Comparison of ENCODE assay signal across 8 mouse cellular contexts in the genomic region with DNA sequence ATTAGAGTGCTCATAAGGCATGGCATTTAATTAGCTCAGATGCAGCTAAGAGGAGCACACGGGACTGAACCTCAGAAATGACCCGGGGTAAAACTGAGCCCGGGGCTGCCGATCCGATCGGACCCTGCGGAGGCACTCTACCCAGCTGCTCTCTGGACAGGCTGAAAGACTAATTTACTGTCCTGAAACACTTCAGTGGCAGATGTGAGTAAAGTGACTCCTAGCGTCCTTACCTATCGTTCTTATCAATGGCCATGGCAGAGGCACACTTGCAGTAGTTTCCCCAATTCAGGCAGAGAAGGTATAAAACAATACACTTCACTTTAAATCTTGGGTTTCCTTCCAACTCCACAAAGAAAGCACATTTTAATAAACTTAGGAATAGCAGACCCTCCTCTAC.
DNase-seq lines count a peak whose midpoint lies in the region; ATAC-seq and TF ChIP-seq lines count a peak whose summit lies in the region.

No protein-coding gene starts in this region.

- WGBS in heart, embryonic 13.5 days = 14% methylated on average over 9 of the region's 9 CpGs
- WGBS in hindbrain, embryonic 12.5 days = 10% methylated on average over 9 of the region's 9 CpGs
- 37% methylated on average over 9 of the region's 9 CpGs for WGBS in liver, postnatal 0 days (ENCODE audit: insufficient replicate concordance)
- WGBS in cerebellum, adult 2 months = 30% methylated on average over 9 of the region's 9 CpGs

- peak overlapping the region; percentile 59 for H3K4me2 ChIP-seq in heart, embryonic 13.5 days
- H3K4me2 ChIP-seq in hindbrain, embryonic 12.5 days (replicated peaks) = peak overlapping the region; percentile 27
- peak overlapping the region; percentile 60 for H3K4me2 ChIP-seq in liver, postnatal 0 days (ENCODE audit: low read depth, low read length)

- TF ChIP-seq EP300 in liver, postnatal 0 days (IDR thresholded peaks at IDR 0.05; ENCODE audit: low read depth) = no peak

- no peak for TF ChIP-seq POLR2A in cerebellum, adult 2 months (IDR thresholded peaks at IDR 0.05; ENCODE audit: borderline replicate concordance, insufficient read depth, low read length)

- TF ChIP-seq CTCF in liver, postnatal 0 days (IDR thresholded peaks at IDR 0.05; ENCODE audit: low read depth) = no peak
- no peak for TF ChIP-seq CTCF in cerebellum, adult 2 months (IDR thresholded peaks at IDR 0.05; ENCODE audit: borderline replicate concordance, insufficient read depth, low read depth, low read length)

- H3K27ac ChIP-seq in heart, embryonic 13.5 days (replicated peaks) = peak overlapping the region; percentile 57
- no peak overlapping the region for H3K27ac ChIP-seq in hindbrain, embryonic 12.5 days
- peak overlapping the region; percentile 55 for H3K27ac ChIP-seq in liver, postnatal 0 days (ENCODE audit: low read depth)
- no peak overlapping the region for H3K27ac ChIP-seq in cerebellum, adult 2 months (ENCODE audit: insufficient read depth, low read length)

- DNase-seq in heart, postnatal 14 days = no peak
- peak; percentile 51 for DNase-seq in embryo, embryonic 10.5 days (ENCODE audit: low spot score)
- DNase-seq in liver, postnatal 0 days = no peak
- DNase-seq in cerebellum, postnatal 10 days = no peak
- no peak for DNase-seq in adrenal gland, adult 8-10 months
- no peak for DNase-seq in cerebellum, adult 2 months

- no peaks in the 10 kb centered on the region for H3K9me3 ChIP-seq in heart, embryonic 13.5 days
- H3K9me3 ChIP-seq in hindbrain, embryonic 12.5 days (replicated peaks) = no peaks in the 10 kb centered on the region
- H3K9me3 ChIP-seq in liver, postnatal 0 days (ENCODE audit: low read length) = no peaks in the 10 kb centered on the region

- H3K36me3 ChIP-seq in heart, embryonic 13.5 days = no peaks in the 10 kb centered on the region
- H3K36me3 ChIP-seq in hindbrain, embryonic 12.5 days = no peaks in the 10 kb centered on the region
- no peaks in the 10 kb centered on the region for H3K36me3 ChIP-seq in liver, postnatal 0 days (replicated peaks; ENCODE audit: insufficient read depth, low read length)

- H3K9ac ChIP-seq in heart, embryonic 13.5 days = peak overlapping the region; percentile 75
- no peak overlapping the region for H3K9ac ChIP-seq in hindbrain, embryonic 12.5 days
- peak overlapping the region; percentile 35 for H3K9ac ChIP-seq in liver, postnatal 0 days (replicated peaks)

- peak overlapping the region; percentile 37 for H3K4me3 ChIP-seq in heart, embryonic 13.5 days
- H3K4me3 ChIP-seq in hindbrain, embryonic 12.5 days = peak overlapping the region; percentile 14; the same call in 1 of the 2 replicates
- H3K4me3 ChIP-seq in liver, postnatal 0 days (ENCODE audit: low read depth, low read length) = peak overlapping the region; percentile 32
- H3K4me3 ChIP-seq in cerebellum, adult 2 months (replicated peaks; ENCODE audit: insufficient read depth, low read depth, low read length) = no peak overlapping the region

- intact Hi-C loops in heart, postnatal 14 days (cut with DNase I) = loop anchor here (2.0 kb wide), 1 partner anchor 18 kb away; no protein-coding TSS in a partner anchor

- peaks cover 65% of the 10 kb centered on the region for H3K4me1 ChIP-seq in heart, embryonic 13.5 days
- peaks cover 50% of the 10 kb centered on the region for H3K4me1 ChIP-seq in hindbrain, embryonic 12.5 days
- peaks cover 7% of the 10 kb centered on the region for H3K4me1 ChIP-seq in liver, postnatal 0 days (ENCODE audit: insufficient read depth)
- H3K4me1 ChIP-seq in cerebellum, adult 2 months (ENCODE audit: control insufficient read depth, insufficient read depth, low read length) = no peaks in the 10 kb centered on the region

- no peak for ATAC-seq in heart, embryonic 13.5 days (ENCODE audit: extremely low read depth, insufficient number of reproducible peaks, low FRiP score, low TSS enrichment)
- ATAC-seq in hindbrain, embryonic 12.5 days (ENCODE audit: low FRiP score) = no peak
- peak; percentile 44 for ATAC-seq in liver, postnatal 0 days

- no peaks in the 10 kb centered on the region for H3K27me3 ChIP-seq in heart, embryonic 13.5 days (replicated peaks)
- H3K27me3 ChIP-seq in hindbrain, embryonic 12.5 days = no peaks in the 10 kb centered on the region
- no peaks in the 10 kb centered on the region for H3K27me3 ChIP-seq in liver, postnatal 0 days (ENCODE audit: insufficient read depth, low read length)
- no peaks in the 10 kb centered on the region for H3K27me3 ChIP-seq in cerebellum, adult 2 months (ENCODE audit: control insufficient read depth, insufficient read depth, low read length)

Comparison
In these comparisons a context has a peak if more than half of its experiments do, and no peak if none do; other contexts are left out.
1. H3K27ac ChIP-seq: peak in heart, embryonic 13.5 days (single experiment) and liver, postnatal 0 days (single experiment); none in hindbrain, embryonic 12.5 days (single experiment) and cerebellum, adult 2 months (single experiment).
2. Peak in every context shown above with its lines, with median percentiles within 50 percentile points of each other: H3K4me2 ChIP-seq.